Mouse (Mus musculus) intestine, embryonic 15.5 days (tissue): ENCODE measurements around the gene Lrig2. TPM values are rescaled to one million over a fixed set of nuclear protein-coding genes. Genes with fewer than 3 reads are reported as not detected.

Experiments
- ATAC-seq: fragments of 200-750 bp; cut with Nextera tagmentation; 2 replicates; pipeline ENCODE4 v1.8.0; 2017; ENCODE audit warnings: moderate TSS enrichment, moderate library complexity
- H3K27ac ChIP-seq: fragments of 300-500 bp; sonication (generic); 2 replicates; pipeline ENCODE4 v1.5.1; 2015; ENCODE audit warnings: mild to moderate bottlenecking, inconsistent platforms
- H3K27me3 ChIP-seq: fragments of 300-500 bp; sonication (generic); replicated peaks from 2 replicates; pipeline ENCODE4 v1.6.1; 2015; ENCODE audit warnings: inconsistent platforms
- H3K36me3 ChIP-seq: fragments of 300-500 bp; sonication (generic); 2 replicates; pipeline ENCODE4 v1.6.1; 2015; ENCODE audit warnings: inconsistent platforms
- H3K4me1 ChIP-seq: fragments of 300-500 bp; sonication (generic); replicated peaks from 2 replicates; pipeline ENCODE4 v1.6.1; 2015; ENCODE audit warnings: inconsistent platforms
- H3K4me2 ChIP-seq: fragments of 300-500 bp; sonication (generic); replicated peaks from 2 replicates; pipeline ENCODE4 v1.6.1; 2015; ENCODE audit warnings: mild to moderate bottlenecking, inconsistent platforms
- H3K4me3 ChIP-seq: fragments of 300-500 bp; sonication (generic); replicated peaks from 2 replicates; pipeline ENCODE4 v1.5.1; 2015; ENCODE audit warnings: inconsistent platforms
- H3K9ac ChIP-seq: fragments of 300-500 bp; sonication (generic); 2 replicates; pipeline ENCODE4 v1.6.1; 2015; ENCODE audit warnings: inconsistent platforms
- H3K9me3 ChIP-seq: fragments of 300-500 bp; sonication (generic); 2 replicates; pipeline ENCODE4 v1.6.1; 2016; ENCODE audit warnings: inconsistent platforms
- WGBS: fragments of 180-500 bp; shearing (Covaris S2); methylation state at CpG from one replicate; pipeline ENCODE4 v1.1.7; 2015; 5-methylcytosine and 5-hydroxymethylcytosine counted together
- polyA plus RNA-seq: library from polyadenylated mRNA; unstranded; fragments of >200 nt; fragmentation: Nextera tagmentation; extraction: Ambion mirVana; gene quantifications from 2 replicates; pipeline ENCODE4 v1.2.1, GENCODE M21; 2015

Gene Lrig2
- polyA plus RNA-seq, 1 experiment from 2014 or later = 13.3 TPM

- ATAC-seq = no peak
- H3K4me1 ChIP-seq = no peaks in the 10 kb centered on the region
- H3K4me2 ChIP-seq = no peak overlapping the region
- no peaks in the 10 kb centered on the region for H3K9me3 ChIP-seq
- no peak overlapping the region for H3K9ac ChIP-seq
- 0 out of 2 replicates have a peak, but pooled peaks cover under 1% of the 10 kb centered on the region for H3K36me3 ChIP-seq
- H3K27ac ChIP-seq = no peak overlapping the region
- H3K27me3 ChIP-seq = no peaks in the 10 kb centered on the region
- H3K4me3 ChIP-seq = no peak overlapping the region
- WGBS = 70% methylated on average over 1 of the region's 1 CpGs
Measured at GRCm38 (mm10) chr3:104480946-104481719, 30.6 kb downstream of the Lrig2 start.

- 90% methylated on average over 1 of the region's 1 CpGs for WGBS
- no peak for ATAC-seq
- 0 out of 2 replicates have a peak, but pooled peaks cover 4% of the 10 kb centered on the region for H3K36me3 ChIP-seq
- no peak overlapping the region for H3K9ac ChIP-seq
- H3K4me3 ChIP-seq = no peak overlapping the region
- no peaks in the 10 kb centered on the region for H3K4me1 ChIP-seq
- no peak overlapping the region for H3K4me2 ChIP-seq
- no peaks in the 10 kb centered on the region for H3K9me3 ChIP-seq
- no peak overlapping the region for H3K27ac ChIP-seq
- no peaks in the 10 kb centered on the region for H3K27me3 ChIP-seq
Measured at GRCm38 (mm10) chr3:104478056-104478455, 33.7 kb downstream of the Lrig2 start.

- Histone ChIP-seq H3K27ac (no peak overlapping the region), H3K4me3 (no peak overlapping the region), H3K27me3 (no peaks in the 10 kb centered on the region), H3K9me3 (no peaks in the 10 kb centered on the region), H3K36me3 (peaks cover 12% of the 10 kb centered on the region; the same call in 1 of the 2 replicates), H3K9ac (no peak overlapping the region), H3K4me1 (no peaks in the 10 kb centered on the region), H3K4me2 (no peak overlapping the region)
- peak; percentile 77 for ATAC-seq
- WGBS = 67% methylated on average over 3 of the region's 3 CpGs
Measured at GRCm38 (mm10) chr3:104469421-104469820, 42.3 kb downstream of the Lrig2 start.

GRCm38 (mm10) chr3:104461226-104461625, 50.5 kb downstream of the Lrig2 start:
- WGBS = 77% methylated on average over 2 of the region's 2 CpGs
- no peak overlapping the region for H3K4me2 ChIP-seq
- H3K36me3 ChIP-seq = peaks cover 35% of the 10 kb centered on the region
- H3K4me1 ChIP-seq = no peaks in the 10 kb centered on the region
- no peaks in the 10 kb centered on the region for H3K9me3 ChIP-seq
- ATAC-seq = no peak
- H3K4me3 ChIP-seq = no peak overlapping the region
- no peak overlapping the region for H3K9ac ChIP-seq
- H3K27me3 ChIP-seq = no peaks in the 10 kb centered on the region
- H3K27ac ChIP-seq = no peak overlapping the region

GRCm38 (mm10) chr3:104458588-104458987, 53.1 kb downstream of the Lrig2 start:
- H3K36me3 ChIP-seq = peaks cover 24% of the 10 kb centered on the region
- no peaks in the 10 kb centered on the region for H3K4me1 ChIP-seq
- no peak overlapping the region for H3K9ac ChIP-seq
- ATAC-seq = no peak
- no peaks in the 10 kb centered on the region for H3K27me3 ChIP-seq
- no peak overlapping the region for H3K27ac ChIP-seq
- H3K4me3 ChIP-seq = no peak overlapping the region
- no peak overlapping the region for H3K4me2 ChIP-seq
- WGBS = 94% methylated on average over 1 of the region's 1 CpGs
- H3K9me3 ChIP-seq = no peaks in the 10 kb centered on the region

- WGBS = 80% methylated on average over 10 of the region's 10 CpGs
- H3K36me3 ChIP-seq = peaks cover 12% of the 10 kb centered on the region
- no peak overlapping the region for H3K9ac ChIP-seq
- no peaks in the 10 kb centered on the region for H3K4me1 ChIP-seq
- no peaks in the 10 kb centered on the region for H3K9me3 ChIP-seq
- H3K27ac ChIP-seq = no peak overlapping the region
- H3K4me3 ChIP-seq = no peak overlapping the region
- H3K27me3 ChIP-seq = no peaks in the 10 kb centered on the region
- no peak for ATAC-seq
- H3K4me2 ChIP-seq = no peak overlapping the region
Measured at GRCm38 (mm10) chr3:104455506-104456275, 56.0 kb downstream of the Lrig2 start.

- no peak for ATAC-seq
- Histone ChIP-seq H3K4me2 (no peak overlapping the region), H3K9ac (no peak overlapping the region), H3K4me3 (no peak overlapping the region), H3K27me3 (no peaks in the 10 kb centered on the region), H3K36me3 (no peaks in the 10 kb centered on the region), H3K4me1 (no peaks in the 10 kb centered on the region), H3K9me3 (no peaks in the 10 kb centered on the region), H3K27ac (no peak overlapping the region)
- 81% methylated on average over 2 of the region's 2 CpGs for WGBS
Measured at GRCm38 (mm10) chr3:104447240-104447639, 64.5 kb downstream of the Lrig2 start.

GRCm38 (mm10) chr3:104446689-104447088, 65.0 kb downstream of the Lrig2 start:
- Histone ChIP-seq H3K9ac (no peak overlapping the region), H3K4me2 (no peak overlapping the region), H3K4me1 (peaks cover 3% of the 10 kb centered on the region), H3K27ac (no peak overlapping the region), H3K36me3 (no peaks in the 10 kb centered on the region), H3K27me3 (no peaks in the 10 kb centered on the region), H3K4me3 (no peak overlapping the region), H3K9me3 (no peaks in the 10 kb centered on the region)
- ATAC-seq = no peak
- 82% methylated on average over 6 of the region's 6 CpGs for WGBS

- ATAC-seq = no peak
- Histone ChIP-seq H3K4me2 (no peak overlapping the region), H3K4me3 (no peak overlapping the region), H3K9ac (no peak overlapping the region), H3K36me3 (no peaks in the 10 kb centered on the region), H3K27me3 (no peaks in the 10 kb centered on the region), H3K27ac (no peak overlapping the region), H3K9me3 (no peaks in the 10 kb centered on the region), H3K4me1 (peaks cover 8% of the 10 kb centered on the region)
- WGBS = 48% methylated on average over 6 of the region's 6 CpGs
Measured at GRCm38 (mm10) chr3:104445576-104445975, 66.1 kb downstream of the Lrig2 start.

- no peak overlapping the region for H3K9ac ChIP-seq
- H3K4me3 ChIP-seq = no peak overlapping the region
- no peak overlapping the region for H3K27ac ChIP-seq
- H3K4me2 ChIP-seq = no peak overlapping the region
- ATAC-seq = no peak
- H3K36me3 ChIP-seq = no peaks in the 10 kb centered on the region
- no peaks in the 10 kb centered on the region for H3K9me3 ChIP-seq
- H3K4me1 ChIP-seq = peaks cover 8% of the 10 kb centered on the region
- WGBS = 58% methylated on average over 3 of the region's 3 CpGs
- H3K27me3 ChIP-seq = no peaks in the 10 kb centered on the region
Measured at GRCm38 (mm10) chr3:104444946-104445460, 66.7 kb downstream of the Lrig2 start.

- 81% methylated on average over 3 of the region's 3 CpGs for WGBS
- H3K27ac ChIP-seq = no peak overlapping the region
Measured at GRCm38 (mm10) chr3:104444082-104444481, 67.6 kb downstream of the Lrig2 start.

GRCm38 (mm10) chr3:104442357-104442756, 69.4 kb downstream of the Lrig2 start:
- ATAC-seq = peak; percentile 45; the same call in 1 of the 2 replicates
- Histone ChIP-seq H3K4me2 (peak overlapping the region; percentile 60; the same call in 1 of the 2 replicates), H3K4me1 (peaks cover 8% of the 10 kb centered on the region), H3K9ac (no peak overlapping the region), H3K9me3 (no peaks in the 10 kb centered on the region), H3K4me3 (no peak overlapping the region), H3K27me3 (no peaks in the 10 kb centered on the region), H3K27ac (no peak overlapping the region), H3K36me3 (no peaks in the 10 kb centered on the region)
- 23% methylated on average over 5 of the region's 5 CpGs for WGBS

More at GRCm38 (mm10) chr3:104444082-104444481, 67.6 kb downstream of the Lrig2 start:
- Histone ChIP-seq H3K4me3 (no peak overlapping the region), H3K9me3 (no peaks in the 10 kb centered on the region), H3K9ac (no peak overlapping the region), H3K27me3 (no peaks in the 10 kb centered on the region), H3K36me3 (no peaks in the 10 kb centered on the region), H3K4me2 (no peak overlapping the region), H3K4me1 (peaks cover 8% of the 10 kb centered on the region)
- no peak for ATAC-seq
